In the genomic region with DNA sequence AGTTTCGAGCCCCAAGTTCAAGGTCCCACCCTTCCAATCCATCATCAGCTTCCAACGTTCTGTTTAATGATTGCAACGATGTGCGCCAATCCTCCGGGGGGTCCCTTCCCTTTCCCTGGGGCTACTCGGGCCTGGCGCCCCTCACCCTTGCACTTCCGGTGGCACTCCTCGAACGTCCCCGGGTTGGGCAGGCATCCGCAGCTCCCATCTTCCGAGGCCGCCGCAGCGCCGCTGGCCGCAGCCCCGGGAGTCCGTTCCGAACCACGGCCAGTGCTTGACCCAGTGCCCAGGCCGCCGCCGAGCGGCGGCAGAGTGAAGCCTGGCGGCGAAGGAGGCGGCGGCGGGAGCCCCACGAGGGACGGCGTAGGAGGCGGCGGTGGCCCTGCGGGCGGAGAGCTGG, we compare ENCODE assay signal across 1 mouse cellular context.
TF ChIP-seq lines count a peak whose summit lies in the region.

No protein-coding gene starts in this region.

TF ChIP-seq in CH12.LX, 34 proteins besides CTCF, POLR2A, EP300 and RAD21 (continued from another document):
- TF ChIP-seq USF2 (conservative IDR thresholded peaks at IDR 0.05; ENCODE audit: low read depth, low read length): no peak
- no peak for TF ChIP-seq GABPA (IDR thresholded peaks at IDR 0.05; ENCODE audit: insufficient replicate concordance, low read depth, low read length)
- TF ChIP-seq SMC3 (IDR thresholded peaks at IDR 0.05; ENCODE audit: low read depth, low read length): no peak
- TF ChIP-seq ZNF384 (IDR thresholded peaks at IDR 0.05; ENCODE audit: low read depth, low read length): no peak
- no peak for TF ChIP-seq CHD2 (IDR thresholded peaks at IDR 0.05; ENCODE audit: low read length)
- TF ChIP-seq SIN3A (IDR thresholded peaks at IDR 0.05; ENCODE audit: low read length): no peak
